Mouse (Mus musculus) frontal cortex, adult (tissue): ENCODE results near the gene Fnip1.

Experiments
- ATAC-seq: cut with Nextera tagmentation; 2 replicates; pipeline ENCODE4 v1.9.2; 2017; ENCODE audit warnings: mild to moderate bottlenecking, moderate library complexity, mixed read lengths; ENCODE audit not compliant: low TSS enrichment

The Fnip1 gene

DNA sequence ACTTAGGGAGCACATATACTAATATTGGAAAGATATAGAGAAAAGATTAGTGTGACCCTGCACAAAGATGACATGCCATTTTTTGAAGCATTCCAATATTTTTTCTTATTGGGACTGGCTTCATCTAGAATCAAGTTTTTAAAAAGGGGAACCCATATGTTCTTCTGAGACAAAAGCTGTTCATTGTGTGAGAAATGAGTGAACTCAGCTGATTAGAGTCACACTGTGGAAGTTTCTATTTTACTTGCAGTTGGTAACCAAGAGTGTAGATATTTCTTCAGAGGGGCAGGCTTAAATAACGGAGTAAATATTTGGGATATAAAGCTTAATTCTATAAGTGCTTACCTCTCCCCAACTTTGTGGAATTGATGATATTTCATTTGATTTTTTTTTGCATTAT is 20.2 kb downstream of the Fnip1 start:
- no peak for ATAC-seq

DNA sequence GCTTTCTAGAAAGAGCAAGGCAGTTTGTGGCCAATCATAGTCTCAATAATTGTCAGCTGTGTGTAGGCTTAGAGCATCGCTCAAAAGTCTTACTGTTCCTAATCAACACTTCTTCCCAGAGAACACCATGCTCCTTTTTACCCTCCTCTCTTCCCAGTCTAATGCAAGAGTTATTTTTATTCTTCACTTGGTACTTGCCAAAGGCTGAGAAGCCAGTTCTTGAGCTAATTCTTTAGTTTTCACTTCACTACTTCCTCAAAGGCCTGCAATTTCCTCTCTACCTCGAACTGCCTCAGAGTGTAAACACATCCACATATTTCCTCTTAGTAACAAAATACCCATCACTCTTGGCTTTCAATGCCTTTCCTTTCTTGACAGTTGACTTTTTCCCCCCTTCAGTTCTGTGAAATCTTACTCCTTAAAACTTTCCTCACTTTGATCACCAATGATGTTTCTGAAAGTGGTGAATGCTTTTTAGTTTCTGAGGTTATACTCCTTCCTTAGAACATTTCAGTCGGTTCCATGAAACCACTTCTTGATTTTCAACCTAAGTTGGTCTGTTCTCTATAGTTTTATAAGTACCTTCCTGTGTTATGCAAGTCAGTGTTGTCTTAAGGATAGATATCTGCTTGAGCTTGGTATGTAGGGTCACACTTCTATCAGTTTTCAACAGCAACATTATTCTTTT is 26.7 kb downstream of the Fnip1 start:
- peak; percentile 93 for ATAC-seq

DNA sequence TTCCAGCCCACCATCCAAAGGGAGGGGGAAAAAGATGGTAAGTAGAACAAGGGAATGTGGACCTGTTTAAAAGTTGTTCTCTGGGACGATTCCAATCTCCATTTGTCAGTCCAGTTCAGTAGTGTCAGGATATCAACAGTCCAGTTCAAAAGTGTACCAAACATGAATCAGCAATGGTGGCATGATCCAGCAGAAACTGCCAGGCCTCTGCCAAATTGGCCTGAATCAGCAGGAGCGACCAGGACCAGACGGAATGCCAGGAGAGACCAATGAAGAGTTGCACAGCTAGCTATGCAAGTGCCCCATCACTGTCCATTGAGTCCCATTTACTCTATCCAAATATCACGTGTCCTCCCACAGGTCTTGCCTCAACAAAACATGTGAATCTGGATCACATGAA is 34.2 kb downstream of the Fnip1 start:
- ATAC-seq = no peak

DNA sequence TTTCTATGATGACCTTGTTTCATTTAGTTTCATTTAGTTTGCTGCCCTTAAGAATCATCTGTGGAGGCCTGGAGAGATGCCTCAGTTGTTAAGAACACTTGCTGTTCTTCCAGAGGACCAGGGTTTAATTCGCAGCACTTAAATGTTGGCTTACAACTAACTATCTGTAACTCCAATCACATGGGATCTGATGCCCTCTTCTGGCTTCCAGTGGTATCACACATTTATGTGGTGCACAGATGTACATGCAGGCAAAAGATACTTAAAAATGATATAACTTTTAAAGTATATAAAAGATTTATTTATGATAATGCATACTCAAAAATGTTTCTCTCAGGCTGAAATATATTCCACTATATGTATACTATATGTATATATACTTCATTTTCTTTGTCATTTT is 40.4 kb downstream of the Fnip1 start:
- ATAC-seq = no peak

DNA sequence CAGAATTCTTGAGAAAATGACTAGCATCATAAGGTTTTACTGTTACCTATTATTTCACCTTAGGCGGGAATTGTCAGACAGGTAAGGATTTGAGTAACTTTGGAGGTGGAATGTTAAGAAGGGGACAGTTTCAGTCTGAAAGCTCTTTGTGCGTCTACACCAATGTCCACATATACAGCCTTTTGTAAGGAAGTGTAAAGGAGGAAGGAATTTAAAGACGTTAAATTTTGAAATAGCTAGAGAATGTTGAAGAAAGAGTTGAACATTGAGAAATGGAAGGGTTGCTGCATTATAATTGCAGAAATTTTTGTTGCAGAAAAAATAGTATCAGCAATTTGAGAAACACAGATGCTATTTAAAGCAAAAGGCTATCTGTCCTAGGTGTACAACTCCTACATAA is 48.0 kb downstream of the Fnip1 start:
- no peak for ATAC-seq

DNA sequence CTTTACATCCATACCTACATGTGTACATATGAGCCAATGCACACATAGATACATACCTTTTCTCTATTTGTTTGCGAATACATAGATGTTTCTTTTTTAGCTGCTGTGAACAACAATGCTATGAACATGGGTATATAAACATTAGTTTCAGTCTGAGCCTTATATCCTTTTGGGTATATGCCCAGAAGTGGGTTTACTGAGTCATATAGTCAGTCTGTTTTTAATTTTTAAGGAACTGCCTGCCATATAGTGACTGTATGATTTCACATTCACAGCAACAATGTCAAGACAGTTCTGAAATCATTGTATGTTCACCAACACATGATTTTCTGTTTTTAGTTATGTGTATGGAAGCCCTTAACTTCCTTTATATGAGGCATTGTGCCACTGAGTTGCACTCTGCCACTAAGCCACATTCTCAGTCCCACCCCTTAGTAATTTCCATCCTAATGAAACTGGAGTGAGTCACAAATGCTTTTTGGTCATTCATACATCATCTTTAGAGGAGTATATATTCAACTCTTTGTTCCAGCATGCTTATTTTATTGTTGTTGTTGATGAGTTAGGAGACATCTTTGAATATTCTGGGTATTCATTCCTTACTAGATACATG is 54.1 kb downstream of the Fnip1 start:
- no peak for ATAC-seq

DNA sequence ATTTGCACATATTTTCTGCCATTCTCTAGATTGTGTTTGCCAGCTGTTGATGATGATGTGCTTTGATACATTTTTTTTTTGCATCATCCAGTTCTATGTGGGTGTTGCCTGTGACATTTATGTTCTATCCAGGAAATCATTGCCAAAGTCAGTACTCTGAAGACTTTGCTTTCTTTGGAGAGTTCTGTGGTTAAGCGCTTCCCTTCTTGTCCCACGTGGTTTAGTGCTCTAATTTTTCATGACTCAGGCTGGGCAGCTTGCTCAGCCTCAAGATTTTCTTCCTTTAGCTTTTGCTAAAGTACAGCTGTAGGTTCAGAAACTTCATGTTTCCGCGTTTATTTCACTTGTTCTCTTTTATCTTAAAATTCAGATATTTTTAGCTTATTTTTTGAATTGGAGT is 54.6 kb downstream of the Fnip1 start:
- ATAC-seq = peak; percentile 72

DNA sequence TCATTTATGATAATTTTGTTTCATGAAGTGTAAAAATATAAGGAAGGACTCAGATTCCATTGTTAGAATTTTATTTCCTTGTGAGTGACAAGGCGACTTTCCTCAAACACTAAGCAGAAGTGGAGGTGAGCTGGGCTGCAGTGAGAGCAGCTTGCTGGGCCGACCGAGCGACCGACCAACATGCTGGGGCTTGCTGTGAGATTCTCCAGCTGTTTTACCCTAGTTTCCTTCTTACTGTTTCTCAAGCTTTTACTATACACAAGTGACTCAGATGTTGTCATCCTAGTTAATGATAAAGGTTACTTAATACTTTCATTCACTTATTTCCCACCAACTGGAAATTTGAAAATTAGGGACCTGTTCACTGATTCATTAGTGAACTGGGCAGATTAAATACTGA is 61.8 kb downstream of the Fnip1 start:
- no peak for ATAC-seq

DNA sequence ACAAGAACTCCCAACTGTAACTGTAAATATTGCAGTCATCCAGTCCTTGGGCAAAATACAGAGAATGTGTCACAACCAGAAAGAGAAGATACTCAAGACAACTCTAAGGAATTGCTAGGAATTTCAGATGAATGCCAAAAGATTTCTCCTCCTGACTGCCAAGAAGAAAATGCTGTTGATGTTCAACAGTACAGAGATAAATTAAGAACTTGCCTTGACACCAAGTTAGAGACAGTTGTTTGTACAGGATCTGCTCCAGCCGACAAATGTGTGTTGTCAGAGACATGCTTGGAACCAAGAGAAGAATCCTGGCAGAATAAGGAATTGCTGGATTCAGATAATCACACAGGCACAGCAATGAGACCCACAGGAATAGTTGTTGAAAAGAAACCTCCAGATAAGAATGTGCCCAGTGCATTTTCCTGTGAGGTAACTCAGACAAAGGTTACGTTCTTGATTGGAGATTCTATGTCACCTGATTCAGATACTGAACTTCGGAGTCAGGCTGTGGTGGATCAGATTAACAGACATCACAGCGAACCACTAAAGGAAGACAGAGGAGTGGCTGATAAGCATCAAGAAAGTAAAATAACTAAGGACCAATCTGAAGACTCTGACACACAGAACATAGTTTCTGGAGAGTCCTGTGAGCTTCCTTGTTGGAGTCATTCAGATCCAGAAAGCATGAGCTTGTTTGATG is 64.7 kb downstream of the Fnip1 start:
- peak; percentile 89 for ATAC-seq

DNA sequence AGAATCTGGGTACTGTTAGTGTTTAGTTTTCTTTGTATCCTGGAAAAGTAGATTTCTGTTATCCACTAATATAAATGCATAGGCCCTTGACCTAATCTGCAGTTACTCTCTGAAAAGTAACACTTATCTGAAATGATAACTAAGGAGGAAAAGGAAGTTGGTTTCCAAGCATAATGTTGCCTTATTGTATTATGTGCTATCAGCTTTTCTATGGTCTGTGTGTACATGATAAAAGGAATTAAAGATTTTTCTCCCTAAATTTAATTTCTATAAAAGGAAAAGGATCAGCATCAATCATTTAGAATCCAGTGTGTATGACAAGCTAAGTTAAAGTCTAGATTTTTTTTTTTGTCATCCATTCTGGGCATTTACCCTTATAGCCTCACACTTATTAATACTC is 75.6 kb downstream of the Fnip1 start:
- ATAC-seq = no peak

DNA sequence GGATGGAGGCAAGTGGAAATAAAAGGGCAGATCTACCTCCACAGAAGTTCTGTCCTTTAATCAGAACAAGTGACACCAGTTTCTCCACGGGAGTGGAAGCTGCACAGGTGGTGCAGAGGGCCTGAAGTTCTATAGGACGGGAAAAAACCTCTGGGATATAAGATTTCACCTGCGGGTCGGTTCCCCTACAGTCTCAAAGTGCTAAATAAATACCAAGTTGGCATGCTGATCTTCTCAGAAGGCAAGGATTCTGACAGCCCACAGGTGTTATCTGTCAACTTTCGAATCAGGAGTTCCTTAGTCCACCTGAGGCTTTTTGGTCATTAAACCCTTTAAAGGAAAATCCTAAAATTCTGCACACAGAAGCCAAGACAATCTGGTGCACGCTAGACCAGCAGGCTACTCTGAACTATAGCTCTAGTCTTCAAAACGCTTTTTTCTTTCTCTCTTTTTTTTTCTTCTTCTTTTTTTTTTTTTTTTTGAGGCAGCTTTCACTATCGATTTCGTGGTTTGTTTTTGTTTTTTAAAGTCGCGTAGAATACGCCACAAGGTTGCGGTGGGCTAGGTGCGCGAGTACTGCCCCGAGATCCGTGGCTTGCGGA is 84.0 kb downstream of the Fnip1 start:
- peak; percentile 9; the same call in 1 of the 2 replicates for ATAC-seq

DNA sequence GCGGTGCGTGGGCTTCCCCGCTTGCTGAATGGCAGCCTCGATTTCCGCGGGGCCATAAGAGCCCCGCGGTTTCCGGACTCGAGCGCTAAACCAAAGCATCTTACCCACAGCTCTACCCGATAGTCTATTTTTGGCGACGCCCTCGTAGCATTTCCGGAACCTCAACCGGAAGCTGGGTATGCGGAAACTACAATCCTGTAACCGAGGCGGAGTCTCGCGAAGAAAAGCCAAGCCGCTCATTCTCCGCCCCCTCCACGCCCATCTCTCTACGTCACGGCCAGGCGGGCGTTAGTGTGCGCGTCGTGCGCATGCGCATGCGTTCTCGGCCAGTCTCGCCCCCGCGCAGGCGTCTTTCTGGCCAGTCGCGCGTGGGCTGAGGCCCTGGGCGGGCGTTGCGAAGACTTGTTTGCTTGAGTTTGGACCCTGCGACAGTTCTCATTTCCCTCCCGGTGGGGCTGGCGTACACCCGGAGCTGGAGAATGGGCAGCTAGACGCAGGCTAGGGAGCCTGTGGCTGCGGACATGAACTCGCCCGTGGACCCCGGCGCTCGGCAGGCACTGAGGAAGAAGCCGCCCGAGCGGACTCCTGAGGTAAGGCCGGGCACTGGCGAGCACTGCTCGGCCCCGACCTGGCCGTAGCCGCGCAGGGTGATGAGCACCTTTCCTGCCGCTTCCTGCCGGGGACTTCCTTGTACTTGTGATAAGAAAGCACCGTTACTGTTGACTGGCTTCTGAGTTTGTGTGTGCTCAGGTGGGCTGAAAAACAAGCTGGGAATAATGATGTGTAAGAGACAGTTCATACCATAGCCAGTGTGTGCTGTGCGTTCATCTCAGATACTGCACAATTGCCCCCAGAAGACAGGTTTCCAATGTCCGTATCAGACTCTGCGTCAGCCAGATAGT is 84.8 kb downstream of the Fnip1 start, which contains the start of gene Rapgef6:
TSS of gene Rapgef6 (plus strand) at position 319 of the 902 bp plus-strand sequence.
- peak; percentile 97 for ATAC-seq

DNA sequence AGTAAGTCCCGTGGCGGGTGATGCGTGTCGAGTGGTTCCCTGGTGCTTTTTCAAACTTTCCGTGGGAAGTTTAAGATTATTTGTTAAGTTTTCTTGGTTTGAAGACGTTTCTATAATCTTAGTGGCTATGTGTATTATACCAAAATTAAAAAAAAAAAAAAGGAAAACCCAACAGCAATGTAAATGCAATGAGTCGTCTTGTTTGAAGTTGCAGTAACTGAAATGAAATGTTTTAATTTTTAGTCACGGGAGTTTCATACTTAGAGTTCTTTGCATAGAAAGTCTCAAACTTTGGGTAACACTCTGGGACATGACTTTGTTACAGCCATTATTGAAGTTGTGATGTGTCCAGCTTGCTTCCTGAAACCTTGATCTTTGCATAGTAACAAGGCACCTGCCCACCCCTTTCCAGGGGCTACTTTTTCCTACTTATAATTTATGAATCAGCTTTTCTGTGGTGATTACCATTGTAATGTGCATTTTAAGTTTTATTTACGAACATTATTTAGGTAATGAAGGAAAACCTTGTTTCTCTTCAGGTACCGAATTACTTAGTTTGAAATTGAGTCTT is 85.5 kb downstream of the Fnip1 start:
- no peak for ATAC-seq

DNA sequence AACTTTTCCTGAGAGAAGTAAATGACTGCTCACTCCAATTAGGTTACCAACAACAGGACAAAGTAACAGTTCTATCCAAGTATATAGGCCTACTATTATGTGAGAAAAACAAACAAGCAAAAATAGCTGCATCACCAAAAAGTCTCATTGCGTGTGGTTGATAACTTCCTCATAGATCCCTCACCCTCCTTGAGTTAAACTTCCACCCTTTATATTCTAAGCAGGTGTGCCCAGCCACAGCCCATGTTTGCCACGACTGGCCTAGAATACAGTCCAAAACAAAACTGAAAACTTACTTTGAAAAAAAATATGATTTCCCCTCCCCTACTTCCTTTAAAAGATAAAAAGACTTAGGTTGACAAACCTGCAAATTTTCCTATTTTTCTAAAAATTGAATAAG is 90.0 kb downstream of the Fnip1 start:
- no peak for ATAC-seq

DNA sequence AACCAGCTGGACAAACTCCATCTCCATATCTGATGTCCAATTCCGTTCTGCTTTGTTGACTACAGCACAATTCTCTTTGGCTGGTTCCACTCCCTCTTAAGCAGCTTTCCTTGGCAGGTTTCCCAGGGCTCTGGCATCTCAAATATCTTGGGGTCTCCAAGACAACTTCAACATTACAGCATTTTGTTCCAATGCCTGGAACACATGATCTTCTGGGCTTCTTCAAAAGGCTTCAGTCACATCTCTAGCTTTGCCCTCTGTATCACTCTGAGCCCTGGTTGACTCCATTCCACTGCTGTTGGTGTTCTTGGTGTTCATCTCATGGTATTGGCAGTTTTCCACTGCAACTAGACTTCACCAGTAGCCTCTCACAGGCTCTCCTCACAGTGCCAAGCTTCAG is 92.4 kb downstream of the Fnip1 start:
- ATAC-seq = no peak

DNA sequence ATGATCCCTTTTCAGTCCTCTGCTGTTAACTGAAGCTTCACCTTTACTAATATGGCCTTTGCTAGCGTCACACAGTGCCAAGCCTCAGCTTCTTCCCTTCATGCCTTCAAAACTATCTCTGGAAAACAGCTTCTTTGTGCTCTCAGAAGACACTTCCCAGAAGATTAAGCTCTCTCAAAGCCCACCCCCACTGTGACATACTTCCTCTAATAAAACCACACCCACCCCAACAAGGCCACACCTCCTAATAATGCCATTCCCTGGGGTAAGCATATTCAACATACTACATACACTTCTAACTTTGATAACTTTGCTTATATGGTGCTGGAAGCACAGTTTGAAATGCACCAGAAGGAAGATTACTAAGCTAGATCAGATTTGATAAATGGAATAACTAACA is 92.9 kb downstream of the Fnip1 start:
- no peak for ATAC-seq

DNA sequence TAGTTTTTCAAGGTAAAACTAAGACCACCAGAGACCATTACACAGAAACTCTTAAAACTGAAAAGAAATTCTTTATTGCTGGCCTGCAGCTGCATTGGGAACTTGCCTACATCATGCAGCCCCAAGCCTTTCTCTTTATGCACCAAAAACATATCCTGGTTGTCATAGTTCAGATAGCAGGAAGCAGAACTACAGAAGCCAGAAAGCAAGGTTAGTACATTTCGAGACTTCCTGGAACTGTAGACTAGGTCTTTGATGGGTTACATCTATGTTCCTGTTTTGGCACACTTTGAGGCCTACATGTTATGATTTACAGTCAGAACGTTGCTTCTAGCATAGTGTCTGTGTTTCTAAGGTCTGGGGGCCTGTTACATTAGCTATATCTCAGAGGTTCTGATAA is 95.8 kb downstream of the Fnip1 start:
- no peak for ATAC-seq

DNA sequence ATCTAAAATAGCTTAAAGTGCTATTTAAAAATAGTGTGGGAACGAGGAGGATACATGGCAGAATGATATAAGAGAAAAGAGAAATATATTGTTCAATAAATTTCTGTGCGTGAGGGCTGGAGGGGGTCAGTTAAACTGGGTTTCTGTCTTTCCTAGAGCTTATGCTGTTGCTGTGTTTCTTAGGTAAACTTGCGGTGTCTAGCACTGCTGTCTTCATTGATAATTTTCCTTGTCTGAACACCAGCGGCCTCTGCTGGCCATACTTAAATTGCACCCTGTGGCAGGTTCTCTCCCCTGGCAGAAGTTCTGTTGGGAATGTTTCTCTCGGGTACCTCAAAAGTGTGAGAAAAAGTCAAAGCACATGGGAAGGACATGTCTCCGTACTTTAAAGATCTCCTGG is 96.9 kb downstream of the Fnip1 start:
- ATAC-seq = peak; percentile 50; the same call in 1 of the 2 replicates

DNA sequence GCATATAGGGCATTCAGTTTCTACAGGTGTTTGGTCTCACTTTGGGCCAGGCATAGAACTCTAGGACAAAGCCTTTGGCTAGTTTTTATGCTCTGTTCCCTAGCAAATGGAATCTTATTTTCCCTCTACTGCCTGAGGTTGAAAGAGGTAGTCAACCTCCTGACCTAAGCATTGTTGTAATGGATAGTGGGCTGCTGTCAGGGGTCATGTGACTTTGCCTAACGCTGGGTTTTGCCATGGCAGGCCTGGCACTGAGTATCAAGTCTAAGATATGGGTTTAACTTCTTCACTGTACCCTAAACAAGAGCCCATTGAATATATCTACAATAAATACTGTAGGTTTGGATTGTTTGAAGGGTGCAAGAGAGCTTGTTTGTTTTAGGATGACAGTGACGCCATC is 101.0 kb downstream of the Fnip1 start:
- ATAC-seq = no peak

DNA sequence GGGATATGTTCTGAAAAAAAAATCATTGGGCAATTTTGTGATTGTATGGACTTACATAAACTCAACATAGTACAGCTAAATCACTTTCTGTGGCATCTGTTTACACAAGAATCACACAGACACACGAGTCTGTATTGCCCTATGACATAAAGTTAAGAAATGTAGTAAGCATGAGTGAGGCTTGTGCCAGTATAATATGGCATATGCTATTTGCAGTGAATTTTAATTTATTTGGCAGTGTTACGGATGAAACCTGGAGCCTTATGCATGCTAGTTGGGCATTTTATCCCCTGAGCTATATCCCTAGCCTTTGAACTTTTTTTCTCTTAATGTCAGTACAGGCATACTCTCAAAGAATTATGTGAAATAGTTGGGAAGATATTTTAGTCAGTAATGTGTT is 101.5 kb downstream of the Fnip1 start:
- no peak for ATAC-seq

DNA sequence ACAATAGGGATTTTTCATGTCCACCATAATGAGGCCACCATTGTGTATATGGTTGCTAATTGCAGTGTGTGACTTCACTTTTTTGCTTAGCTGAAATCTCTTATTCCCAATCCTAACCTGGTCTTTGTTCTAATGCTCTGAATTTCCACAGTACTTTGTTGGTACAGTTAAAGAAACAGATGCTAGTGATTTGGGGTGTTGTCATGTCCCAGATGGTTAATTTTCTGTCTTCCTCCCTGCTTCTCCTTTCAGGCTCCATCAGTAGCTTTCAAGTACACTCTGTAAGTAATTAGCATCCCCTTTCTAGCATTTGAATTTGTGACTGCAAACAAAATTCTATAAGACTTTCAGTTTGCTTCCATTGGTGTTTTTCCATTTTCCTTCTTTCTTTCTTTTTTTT is 102.3 kb downstream of the Fnip1 start:
- ATAC-seq = no peak; the same call in 1 of the 2 replicates
